Mouse (Mus musculus): ENCODE results near the gene Anxa2.

Anxa2 gene

GRCm38 (mm10) chr9:69505611-69506010 is 52.2 kb downstream of the Anxa2 start:
- in situ Hi-C loops (cut with MboI, MseI): no loop called here

- in situ Hi-C loops (cut with MboI, MseI): no loop called here
Measured at GRCm38 (mm10) chr9:69507206-69507605, 53.8 kb downstream of the Anxa2 start.

GRCm38 (mm10) chr9:69508016-69508415 is 54.6 kb downstream of the Anxa2 start:
- in situ Hi-C loops (cut with MboI, MseI): no loop called here

- in situ Hi-C loops (cut with MboI, MseI): no loop called here
Measured at GRCm38 (mm10) chr9:69511881-69512590, 58.6 kb downstream of the Anxa2 start.

- in situ Hi-C loops (cut with MboI, MseI): no loop called here
Measured at GRCm38 (mm10) chr9:69512726-69513125, 59.3 kb downstream of the Anxa2 start.

GRCm38 (mm10) chr9:69514206-69514605 is 60.8 kb downstream of the Anxa2 start:
- in situ Hi-C loops (cut with MboI, MseI): no loop called here

GRCm38 (mm10) chr9:69515416-69515815 is 62.0 kb downstream of the Anxa2 start:
- in situ Hi-C loops (cut with MboI, MseI): no loop called here

- in situ Hi-C loops (cut with MboI, MseI): no loop called here
Measured at GRCm38 (mm10) chr9:69517387-69518035, 64.1 kb downstream of the Anxa2 start.

All from regulatory T cell (primary cell).